ENCODE assay signal across 14 mouse cellular contexts in the genomic region with DNA sequence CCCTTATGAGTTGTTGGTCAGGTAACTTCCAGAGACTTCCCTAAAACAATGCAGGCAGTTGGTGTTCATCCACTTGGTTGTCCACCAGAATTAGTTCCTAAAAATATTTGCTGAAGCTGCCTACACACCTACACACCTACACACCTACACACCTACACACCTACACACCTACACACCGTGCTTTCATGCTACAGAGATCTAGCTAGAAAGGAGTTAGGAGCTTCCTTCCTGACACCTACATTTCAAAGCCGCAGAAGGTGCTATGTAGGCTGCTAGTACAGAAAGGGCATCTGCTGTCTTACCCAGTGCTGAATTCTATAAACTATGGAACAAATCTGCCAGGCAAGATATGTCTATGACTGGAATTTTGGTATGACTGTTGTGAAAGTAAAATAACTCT.
"Had no signal": no experiment of that assay in that cellular context is flagged by ENCODE, and none has a peak within 500 bp of the region (broad histone marks: within the 10 kb centered on the region; RNA-seq: fewer than 3 reads in every experiment).

No protein-coding gene starts in this region.

- H3K27ac ChIP-seq: intestine, embryonic 15.5 days; layer of hippocampus, adult 2 months; limb, embryonic 13.5 days; liver, embryonic 14.5 days; midbrain, embryonic 12.5 days; neural tube, embryonic 13.5 days; stomach, postnatal 0 days had no signal

- H3K4me3 ChIP-seq: intestine, embryonic 15.5 days; layer of hippocampus, adult 2 months; limb, embryonic 13.5 days; midbrain, embryonic 12.5 days; neural tube, embryonic 13.5 days had no signal

- DNase-seq: kidney, adult 18-20 months; kidney, postnatal 10 days; kidney, postnatal 4 days; lung, adult 18-20 months; retina, postnatal 1 day; thymus, adult 18-20 months; thymus, postnatal 14 days had no signal
